Mouse (Mus musculus) heart, postnatal 14 days (tissue): ENCODE data around the gene Adamts13. TPM values are rescaled to one million over a fixed set of nuclear protein-coding genes. Genes with fewer than 3 reads are reported as not detected.

Source experiments
- DNase-seq, 2 experiments: peaks; one replicate each; pipeline ENCODE4 v3.0.0; 2021 to 2022
- intact Hi-C: fragments of 180-260 bp; cut with DNase I; formaldehyde crosslinking; loops from one replicate; pipeline ENCODE4 v1.15.1; 2025
- total RNA-seq, 2 experiments: library from RNA; stranded (reverse); gene quantifications; 2 replicates each; pipeline ENCODE4 v1.2.3; 2021

The Adamts13 gene
- total RNA-seq, 2 experiments from 2014 or later = not detected

GRCm38 (mm10) chr2:26964724-26965370 is 8.4 kb upstream of the Adamts13 start:
- intact Hi-C loops = loop anchor here (2.0 to 10.0 kb wide), 3 partner anchors 44 to 320 kb away; partner anchors contain the start of genes Cacfd1, Med22 and Rpl7a
- DNase-seq = no peak

GRCm38 (mm10) chr2:26967262-26967661 is 6.0 kb upstream of the Adamts13 start:
- intact Hi-C loops = loop anchor here (10.0 kb wide), 1 partner anchor 322 kb away; no protein-coding TSS in a partner anchor
- DNase-seq = no peak

GRCm38 (mm10) chr2:26973960-26974359 is 744 bp downstream of the Adamts13 start:
- DNase-seq = no peak
- intact Hi-C loops = no loop called here

GRCm38 (mm10) chr2:26980361-26980760 is 7.1 kb downstream of the Adamts13 start:
- intact Hi-C loops = no loop called here
- no peak for DNase-seq

GRCm38 (mm10) chr2:26984179-26984578 is 11.0 kb downstream of the Adamts13 start:
- intact Hi-C loops = no loop called here

GRCm38 (mm10) chr2:26984640-26985039 is 11.4 kb downstream of the Adamts13 start:
- no peak for DNase-seq
- intact Hi-C loops = no loop called here

More at GRCm38 (mm10) chr2:26984179-26984578, 11.0 kb downstream of the Adamts13 start:
- no peak for DNase-seq

- DNase-seq = no peak
Observed at GRCm38 (mm10) chr2:26993936-26994335, 20.7 kb downstream of the Adamts13 start.

GRCm38 (mm10) chr2:26997498-26997897 is 24.3 kb downstream of the Adamts13 start:
- intact Hi-C loops = no loop called here
- DNase-seq = no peak

More at GRCm38 (mm10) chr2:26993936-26994335, 20.7 kb downstream of the Adamts13 start:
- intact Hi-C loops = no loop called here

GRCm38 (mm10) chr2:26997993-26998392 is 24.8 kb downstream of the Adamts13 start:
- no peak for DNase-seq
- intact Hi-C loops = no loop called here

GRCm38 (mm10) chr2:27006255-27006654 is 33.0 kb downstream of the Adamts13 start:
- intact Hi-C loops = no loop called here
- no peak for DNase-seq

- no peak for DNase-seq
- intact Hi-C loops = loop anchor here (2.0 kb wide), 1 partner anchor 43 kb away; the partner anchor contains the start of gene Rexo4
Observed at GRCm38 (mm10) chr2:27007701-27008100, 34.5 kb downstream of the Adamts13 start.

GRCm38 (mm10) chr2:27009714-27010244 is 36.6 kb downstream of the Adamts13 start, which contains the start of gene Cacfd1:
Cacfd1 (plus strand) TSS chr2:27009926.
- intact Hi-C loops = loop anchor here (2.0 kb wide), 1 partner anchor 45 kb away; the partner anchor contains the start of gene Rexo4
- DNase-seq = peak; percentile 86 to 88

GRCm38 (mm10) chr2:27017802-27018201 is 44.6 kb downstream of the Adamts13 start:
- DNase-seq = peak; percentile 78 to 84
- intact Hi-C loops = loop anchor here (1.0 to 2.0 kb wide), 2 partner anchors 21 to 219 kb away; no protein-coding TSS in a partner anchor

GRCm38 (mm10) chr2:27019530-27019929 is 46.3 kb downstream of the Adamts13 start:
- intact Hi-C loops = no loop called here
- DNase-seq = no peak

GRCm38 (mm10) chr2:27021103-27021502 is 47.9 kb downstream of the Adamts13 start:
- intact Hi-C loops = no loop called here
- DNase-seq = no peak

- intact Hi-C loops = no loop called here
- DNase-seq = no peak
Observed at GRCm38 (mm10) chr2:27022612-27023011, 49.4 kb downstream of the Adamts13 start.

- intact Hi-C loops = no loop called here
- DNase-seq = no peak
Observed at GRCm38 (mm10) chr2:27024136-27024535, 50.9 kb downstream of the Adamts13 start.

GRCm38 (mm10) chr2:27025545-27025944 is 52.3 kb downstream of the Adamts13 start:
- no peak for DNase-seq
- intact Hi-C loops = loop anchor here (5.0 kb wide), 1 partner anchor 118 kb away; no protein-coding TSS in a partner anchor

GRCm38 (mm10) chr2:27026332-27026731 is 53.1 kb downstream of the Adamts13 start:
- intact Hi-C loops = loop anchor here (5.0 kb wide), 1 partner anchor 119 kb away; no protein-coding TSS in a partner anchor
- no peak for DNase-seq

GRCm38 (mm10) chr2:27026857-27027617 is 53.8 kb downstream of the Adamts13 start:
- intact Hi-C loops = loop anchor here (5.0 kb wide), 1 partner anchor 120 kb away; no protein-coding TSS in a partner anchor
- DNase-seq = no peak
